In genomic region chr12:103073953-103074352, GRCm38 (mm10) we compare ENCODE assay signal across 21 mouse cellular contexts.
DNase-seq lines count a peak whose midpoint lies in the region; ATAC-seq lines count a peak whose summit lies in the region.
"Had no signal": no experiment of that assay in that cellular context is flagged by ENCODE, and none has a peak within 500 bp of the region (broad histone marks: within the 10 kb centered on the region; RNA-seq: fewer than 3 reads in every experiment).

No protein-coding gene starts in this region.

- H3K4me1 ChIP-seq in heart, embryonic 10.5 days: peaks cover 8% of the 10 kb centered on the region; the same call in 1 of the 2 replicates
- H3K4me1 ChIP-seq in heart, embryonic 12.5 days (replicated peaks): peaks cover 4% of the 10 kb centered on the region
- no peaks in the 10 kb centered on the region for H3K4me1 ChIP-seq in midbrain, embryonic 11.5 days (ENCODE audit: control insufficient read depth, insufficient read depth, low read length)
- no peaks in the 10 kb centered on the region for H3K4me1 ChIP-seq in midbrain, embryonic 13.5 days (replicated peaks)

- H3K4me2 ChIP-seq in heart, embryonic 12.5 days: no peak overlapping the region
- H3K4me2 ChIP-seq in midbrain, embryonic 11.5 days: no peak overlapping the region
- no peak overlapping the region for H3K4me2 ChIP-seq in midbrain, embryonic 13.5 days (replicated peaks)

- WGBS in heart, embryonic 10.5 days: 84% methylated on average over 4 of the region's 4 CpGs
- 87% methylated on average over 4 of the region's 4 CpGs for WGBS in heart, embryonic 12.5 days
- 92% methylated on average over 4 of the region's 4 CpGs for WGBS in midbrain, embryonic 11.5 days
- WGBS in midbrain, embryonic 13.5 days: 95% methylated on average over 4 of the region's 4 CpGs

- no peak for ATAC-seq in heart, embryonic 12.5 days (ENCODE audit: insufficient number of reproducible peaks, low FRiP score)
- ATAC-seq in midbrain, embryonic 11.5 days (ENCODE audit: low FRiP score): no peak
- ATAC-seq in midbrain, embryonic 13.5 days: no peak
- ATAC-seq: activated CD4-positive, CD25-positive, alpha-beta regulatory T cell, adult 4 months; CD4-positive, CD25-positive, alpha-beta regulatory T cell, adult 4 months; Patski had no signal

- no peaks in the 10 kb centered on the region for H3K36me3 ChIP-seq in heart, embryonic 10.5 days
- no peaks in the 10 kb centered on the region for H3K36me3 ChIP-seq in heart, embryonic 12.5 days
- H3K36me3 ChIP-seq in midbrain, embryonic 11.5 days (ENCODE audit: control insufficient read depth, insufficient read depth, low read length): no peaks in the 10 kb centered on the region
- peaks cover 45% of the 10 kb centered on the region for H3K36me3 ChIP-seq in midbrain, embryonic 13.5 days
- H3K36me3 ChIP-seq: G1E had no signal

- no peaks in the 10 kb centered on the region for H3K27me3 ChIP-seq in heart, embryonic 10.5 days (ENCODE audit: insufficient read depth, poor library complexity, severe bottlenecking)
- no peaks in the 10 kb centered on the region; the same call in 1 of the 2 replicates for H3K27me3 ChIP-seq in heart, embryonic 12.5 days (replicated peaks)
- H3K27me3 ChIP-seq in midbrain, embryonic 11.5 days (ENCODE audit: control insufficient read depth, insufficient read depth, low read length): no peaks in the 10 kb centered on the region
- H3K27me3 ChIP-seq in midbrain, embryonic 13.5 days: no peaks in the 10 kb centered on the region
- H3K27me3 ChIP-seq: CH12.LX had no signal

- H3K27ac ChIP-seq in heart, embryonic 10.5 days: no peak overlapping the region
- no peak overlapping the region for H3K27ac ChIP-seq in heart, embryonic 12.5 days (ENCODE audit: poor library complexity, severe bottlenecking)
- H3K27ac ChIP-seq in midbrain, embryonic 11.5 days (ENCODE audit: low read depth, low read length): no peak overlapping the region
- H3K27ac ChIP-seq in midbrain, embryonic 13.5 days: no peak overlapping the region

- no peak overlapping the region for H3K4me3 ChIP-seq in heart, embryonic 10.5 days
- H3K4me3 ChIP-seq in heart, embryonic 12.5 days: no peak overlapping the region
- H3K4me3 ChIP-seq in midbrain, embryonic 11.5 days (ENCODE audit: low read depth, low read length): no peak overlapping the region
- no peak overlapping the region for H3K4me3 ChIP-seq in midbrain, embryonic 13.5 days (replicated peaks)

- H3K9me3 ChIP-seq in heart, embryonic 10.5 days: no peaks in the 10 kb centered on the region
- no peaks in the 10 kb centered on the region for H3K9me3 ChIP-seq in heart, embryonic 12.5 days (replicated peaks)
- no peaks in the 10 kb centered on the region for H3K9me3 ChIP-seq in midbrain, embryonic 11.5 days (ENCODE audit: control insufficient read depth, low read length)
- H3K9me3 ChIP-seq in midbrain, embryonic 13.5 days: no peaks in the 10 kb centered on the region

- H3K9ac ChIP-seq in heart, embryonic 12.5 days: no peak overlapping the region
- no peak overlapping the region for H3K9ac ChIP-seq in midbrain, embryonic 11.5 days (ENCODE audit: low read length)
- no peak overlapping the region for H3K9ac ChIP-seq in midbrain, embryonic 13.5 days (replicated peaks)

- peak; percentile 79 for DNase-seq in heart, adult 11 months
- DNase-seq in heart, adult 8-10 months (ENCODE audit: low spot score): no peak
- peak; percentile 71 for DNase-seq in heart, embryonic 10.5 days (ENCODE audit: low spot score)
- DNase-seq in midbrain, embryonic 11.5 days (ENCODE audit: low spot score, missing footprints): peak; percentile 8
- DNase-seq: adrenal gland, adult 2 months; adrenal gland, adult 8-10 months; adrenal gland, postnatal 10 days; adrenal gland, postnatal 14 days; adrenal gland, postnatal 25 days; adrenal gland, postnatal 36 days; B cell, adult 2 months; cerebellum, adult 11 months; cerebellum, adult 11-12 months; cerebellum, adult 18-20 months had no signal
